Mouse (Mus musculus): ENCODE results near the gene Cacna2d3. TPM values are rescaled to one million over a fixed set of nuclear protein-coding genes. Genes with fewer than 3 reads are reported as not detected.

The Cacna2d3 gene
- total and polyA plus RNA-seq, 3 experiments: not detected

GRCm38 (mm10) chr14:29562704-29563103 is 159.0 kb downstream of the Cacna2d3 start:
- H3K79me2 ChIP-seq (replicated peaks; ENCODE audit: control insufficient read depth, extremely low read depth, insufficient read depth, poor library complexity, severe bottlenecking): no peaks in the 10 kb centered on the region
- H3K27me3 ChIP-seq (replicated peaks): peaks cover 25% of the 10 kb centered on the region
- H3K4me2 ChIP-seq (ENCODE audit: insufficient read depth, low read depth, poor library complexity, severe bottlenecking): no peak overlapping the region
- no peak for DNase-seq (ENCODE audit: extremely low read depth)
- no peaks in the 10 kb centered on the region for H3K9me3 ChIP-seq (replicated peaks; ENCODE audit: low read length)
- TF ChIP-seq E2F4 (IDR thresholded peaks at IDR 0.05; ENCODE audit: insufficient replicate concordance, low read depth, low read length): no peak
- H3K4me1 ChIP-seq (ENCODE audit: control insufficient read depth in 1 of 2, insufficient read depth in 2 of 2): no peaks in the 10 kb centered on the region
- no peak overlapping the region for H3K9ac ChIP-seq (ENCODE audit: insufficient read depth, low read depth)
- H3K4me3 ChIP-seq (replicated peaks in 1 of 3; ENCODE audit: low read depth in 2 of 3, low read length in 2 of 3, poor library complexity in 1 of 3): no peak overlapping the region
- H3K36me3 ChIP-seq (replicated peaks in 1 of 2; ENCODE audit: control insufficient read depth in 1 of 2, insufficient read depth in 1 of 2, low read length in 1 of 2): no peaks in the 10 kb centered on the region
- in situ Hi-C loops (cut with MboI; ENCODE audit: low pct_ligation_motif_present, low pct_unique_long_range_greater_than_20kb, low sequenced_read_pairs) (no loop called here), dilution Hi-C loops (cut with MboI; ENCODE audit: extremely low pct_ligation_motif_present, extremely low pct_unique_long_range_greater_than_20kb, low sequenced_read_pairs) (no loop called here)
- H3K27ac ChIP-seq (ENCODE audit: insufficient read depth, low read depth): no peak overlapping the region

- TF ChIP-seq MYC (IDR thresholded peaks at IDR 0.05; ENCODE audit: low read depth, low read length): no peak
- no peak for TF ChIP-seq CHD2 (IDR thresholded peaks at IDR 0.05; ENCODE audit: low read length)
- no peak for TF ChIP-seq POLR2A (IDR thresholded peaks at IDR 0.05; ENCODE audit: low read depth, low read length)
- no peak for TF ChIP-seq JUN (IDR thresholded peaks at IDR 0.05; ENCODE audit: insufficient read depth, low read depth, low read length)
- no peak for TF ChIP-seq UBTF (IDR thresholded peaks at IDR 0.05; ENCODE audit: low read depth, low read length)
- no peak for TF ChIP-seq EP300 (IDR thresholded peaks at IDR 0.05; ENCODE audit: low read length)
- TF ChIP-seq MAX (IDR thresholded peaks at IDR 0.05; ENCODE audit: low read length): no peak
- no peak for TF ChIP-seq NRF1 (IDR thresholded peaks at IDR 0.05; ENCODE audit: low read depth, low read length)
- H3K4me3 ChIP-seq (replicated peaks in 1 of 3; ENCODE audit: low read depth in 2 of 3, low read length in 2 of 3, poor library complexity in 1 of 3): no peak overlapping the region
- H3K9me3 ChIP-seq (replicated peaks; ENCODE audit: low read length): no peaks in the 10 kb centered on the region
- H3K4me1 ChIP-seq (ENCODE audit: control insufficient read depth in 1 of 2, insufficient read depth in 2 of 2): no peaks in the 10 kb centered on the region
- H3K9ac ChIP-seq (ENCODE audit: insufficient read depth, low read depth): no peak overlapping the region
- no peak overlapping the region for H3K4me2 ChIP-seq (ENCODE audit: insufficient read depth, low read depth, poor library complexity, severe bottlenecking)
- no peaks in the 10 kb centered on the region for H3K36me3 ChIP-seq (replicated peaks in 1 of 2; ENCODE audit: control insufficient read depth in 1 of 2, insufficient read depth in 1 of 2, low read length in 1 of 2)
- H3K27ac ChIP-seq (ENCODE audit: insufficient read depth, low read depth): no peak overlapping the region
- in situ Hi-C loops (cut with MboI; ENCODE audit: low pct_ligation_motif_present, low pct_unique_long_range_greater_than_20kb, low sequenced_read_pairs) (no loop called here), dilution Hi-C loops (cut with MboI; ENCODE audit: extremely low pct_ligation_motif_present, extremely low pct_unique_long_range_greater_than_20kb, low sequenced_read_pairs) (no loop called here)
- no peak for DNase-seq (ENCODE audit: extremely low read depth)
- H3K79me2 ChIP-seq (replicated peaks; ENCODE audit: control insufficient read depth, extremely low read depth, insufficient read depth, poor library complexity, severe bottlenecking): no peaks in the 10 kb centered on the region
- H3K27me3 ChIP-seq (replicated peaks): peaks cover 27% of the 10 kb centered on the region
Measured at GRCm38 (mm10) chr14:29561122-29561834, 160.4 kb downstream of the Cacna2d3 start.

- Histone ChIP-seq H3K79me2 (replicated peaks; ENCODE audit: control insufficient read depth, extremely low read depth, insufficient read depth, poor library complexity, severe bottlenecking) (no peaks in the 10 kb centered on the region), H3K4me2 (ENCODE audit: insufficient read depth, low read depth, poor library complexity, severe bottlenecking) (no peak overlapping the region), H3K36me3 (replicated peaks in 1 of 2; ENCODE audit: control insufficient read depth in 1 of 2, insufficient read depth in 1 of 2, low read length in 1 of 2) (no peaks in the 10 kb centered on the region), H3K4me3 (replicated peaks in 1 of 3; ENCODE audit: low read depth in 2 of 3, low read length in 2 of 3, poor library complexity in 1 of 3) (no peak overlapping the region), H3K27me3 (replicated peaks) (peaks cover 35% of the 10 kb centered on the region), H3K9me3 (replicated peaks; ENCODE audit: low read length) (no peaks in the 10 kb centered on the region), H3K9ac (ENCODE audit: insufficient read depth, low read depth) (no peak overlapping the region), H3K27ac (ENCODE audit: insufficient read depth, low read depth) (no peak overlapping the region), H3K4me1 (ENCODE audit: control insufficient read depth in 1 of 2, insufficient read depth in 2 of 2) (no peaks in the 10 kb centered on the region)
- TF ChIP-seq USF2 (conservative IDR thresholded peaks at IDR 0.05; ENCODE audit: low read depth, low read length) (no peak), SIN3A (IDR thresholded peaks at IDR 0.05; ENCODE audit: low read length) (no peak), ZNF384 (IDR thresholded peaks at IDR 0.05; ENCODE audit: low read depth, low read length) (no peak), MAZ (IDR thresholded peaks at IDR 0.05; ENCODE audit: low read depth, low read length) (no peak), ETS1 (conservative IDR thresholded peaks at IDR 0.05; ENCODE audit: low read depth, low read length) (no peak), TCF12 (IDR thresholded peaks at IDR 0.05; ENCODE audit: low read depth, low read length) (no peak), SMC3 (IDR thresholded peaks at IDR 0.05; ENCODE audit: low read depth, low read length) (no peak), POLR2A (IDR thresholded peaks at IDR 0.05; ENCODE audit: low read depth, low read length) (no peak), E2F4 (IDR thresholded peaks at IDR 0.05; ENCODE audit: insufficient replicate concordance, low read depth, low read length) (no peak), KAT2A (IDR thresholded peaks at IDR 0.05; ENCODE audit: insufficient replicate concordance, low read length) (no peak), NELFE (IDR thresholded peaks at IDR 0.05; ENCODE audit: low read depth, low read length) (no peak), TBP (conservative IDR thresholded peaks at IDR 0.05; ENCODE audit: low read depth, low read length) (no peak), ELF1 (IDR thresholded peaks at IDR 0.05; ENCODE audit: low read depth, low read length) (no peak)
- dilution Hi-C loops (cut with MboI; ENCODE audit: extremely low pct_ligation_motif_present, extremely low pct_unique_long_range_greater_than_20kb, low sequenced_read_pairs): no loop called here
- in situ Hi-C loops (cut with MboI; ENCODE audit: low pct_ligation_motif_present, low pct_unique_long_range_greater_than_20kb, low sequenced_read_pairs): no loop called here
- no peak for DNase-seq (ENCODE audit: extremely low read depth)
Measured at GRCm38 (mm10) chr14:29558440-29558839, 163.2 kb downstream of the Cacna2d3 start.

Data from CH12.LX (cell line).